18 mouse cellular contexts compared by ENCODE assay signal in genomic region chr7:79832980-79833379, GRCm38 (mm10). TPM values are rescaled to one million over a fixed set of nuclear protein-coding genes. Genes with fewer than 3 reads are reported as not detected.
"Had no signal": no experiment of that assay in that cellular context is flagged by ENCODE, and none has a peak within 500 bp of the region (broad histone marks: within the 10 kb centered on the region; RNA-seq: fewer than 3 reads in every experiment).

No protein-coding gene starts in this region.

- H3K4me2 ChIP-seq: liver, embryonic 12.5 days; lung, embryonic 14.5 days; midbrain, embryonic 11.5 days; midbrain, embryonic 15.5 days; neural tube, embryonic 12.5 days had no signal

- H3K9ac ChIP-seq: liver, embryonic 12.5 days; lung, embryonic 14.5 days; midbrain, embryonic 15.5 days; neural tube, embryonic 12.5 days had no signal

- H3K27me3 ChIP-seq: liver, embryonic 12.5 days; midbrain, embryonic 15.5 days; neural tube, embryonic 12.5 days had no signal

- DNase-seq: kidney, adult 2 months; kidney, postnatal 36 days; lung, embryonic 14.5 days; lung, postnatal 10 days; lung, postnatal 4 days; retina, postnatal 1 day; right cerebral cortex, postnatal 4 days; thymus, postnatal 4 days had no signal

- H3K4me3 ChIP-seq: layer of hippocampus, adult 2 months; liver, embryonic 12.5 days; megakaryocyte, embryonic 14.5 days; midbrain, embryonic 15.5 days; neural tube, embryonic 12.5 days had no signal

- H3K9me3 ChIP-seq: liver, embryonic 12.5 days; megakaryocyte, embryonic 14.5 days; midbrain, embryonic 15.5 days; neural tube, embryonic 12.5 days had no signal

- H3K36me3 ChIP-seq: liver, embryonic 12.5 days; midbrain, embryonic 15.5 days; neural tube, embryonic 12.5 days had no signal

- ATAC-seq: liver, embryonic 12.5 days; midbrain, embryonic 15.5 days had no signal

- H3K27ac ChIP-seq: kidney, postnatal 0 days; layer of hippocampus, adult 2 months; liver, embryonic 12.5 days; midbrain, embryonic 15.5 days; neural tube, embryonic 12.5 days had no signal

- H3K4me1 ChIP-seq: liver, embryonic 12.5 days; megakaryocyte, embryonic 14.5 days; midbrain, embryonic 15.5 days; neural tube, embryonic 12.5 days had no signal

RNA-seq across cellular contexts. Expression of gene Mesp1, which starts 39.4 kb away (rescaled TPM):
- polyA plus RNA-seq: kidney, adult 2 months; liver, embryonic 12.5 days; liver, embryonic 16.5 days; lung, embryonic 14.5 days; midbrain, embryonic 11.5 days; midbrain, embryonic 15.5 days; neural tube, embryonic 12.5 days; spleen, adult 2 months; stomach, embryonic 16.5 days had no signal
